Mouse (Mus musculus): Measurements from ENCODE around the gene Gsx2.

- TF ChIP-seq TAL1 (IDR thresholded peaks at IDR 0.05; ENCODE audit: low read length) (no peak), GATA1 (IDR thresholded peaks at IDR 0.05; ENCODE audit: low read length) (no peak)
Measured at GRCm38 (mm10) chr5:75082439-75082838, 7.0 kb downstream of the Gsx2 start.

Measured in erythroblast, embryonic 14.5 days (primary cell).